Mouse (Mus musculus) right cerebral cortex, postnatal 10 days (tissue): ENCODE data around the gene Rpf2.

Source experiments
- DNase-seq, 2 experiments: peaks; one replicate each; pipeline ENCODE4 v3.0.0; 2021; ENCODE audit warnings: low spot score in 2 of 2

Rpf2 gene

GRCm38 (mm10) chr10:40249625-40250024, 2.8 kb upstream of the Rpf2 start:
- DNase-seq, result no peak

DNA sequence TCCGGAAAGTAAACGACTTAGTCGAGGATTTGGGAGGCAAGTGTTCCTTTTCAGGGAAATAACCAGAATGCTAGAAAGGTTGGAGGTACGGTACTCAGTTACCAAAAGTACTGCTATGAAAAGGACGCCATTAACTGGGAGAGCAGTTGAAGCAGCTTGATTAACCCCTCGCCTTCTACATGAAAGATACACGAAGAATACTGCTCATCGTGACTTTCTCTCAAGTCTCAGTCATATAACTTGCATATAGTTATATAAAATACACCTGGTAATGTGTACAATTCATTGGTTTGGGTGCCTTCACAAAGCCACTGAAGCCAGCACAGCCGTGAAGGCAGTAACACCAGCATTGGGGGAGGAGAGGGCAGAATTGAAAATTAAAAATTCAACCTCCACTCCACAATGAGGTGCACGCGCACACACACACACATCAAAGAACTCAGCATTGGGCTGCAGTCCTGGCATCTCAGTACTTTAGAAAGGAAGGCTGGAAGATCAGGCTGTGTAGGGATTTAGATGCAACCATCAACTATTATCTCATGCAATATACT, 405 bp upstream of the Rpf2 start:
- peak in 1 of 2 experiments; percentile 36 for DNase-seq

GRCm38 (mm10) chr10:40237826-40238225, 9.0 kb downstream of the Rpf2 start:
- DNase-seq, result no peak

DNA sequence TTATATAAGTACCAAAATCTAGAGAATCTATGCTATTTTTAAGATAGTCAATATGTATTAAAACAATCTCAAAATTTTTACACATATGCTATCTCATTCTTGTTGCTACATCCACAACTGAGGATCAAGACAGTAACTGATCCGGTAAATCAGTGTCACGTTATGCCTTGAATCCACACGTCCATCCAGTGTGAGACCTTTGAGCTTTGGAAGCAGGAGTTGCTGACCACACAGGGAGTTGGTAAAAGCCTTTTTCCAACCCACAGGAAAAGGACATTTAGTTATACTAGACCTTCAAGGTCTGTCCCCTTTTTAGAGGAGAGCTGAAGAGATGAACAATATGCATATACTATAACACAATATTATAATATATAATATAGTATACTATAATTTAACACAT, 13.6 kb downstream of the Rpf2 start:
- no peak for DNase-seq

- DNase-seq, result no peak
Observed at GRCm38 (mm10) chr10:40232442-40232841, 14.4 kb downstream of the Rpf2 start.

- DNase-seq, result no peak
Observed at GRCm38 (mm10) chr10:40229725-40230124, 17.1 kb downstream of the Rpf2 start.

DNA sequence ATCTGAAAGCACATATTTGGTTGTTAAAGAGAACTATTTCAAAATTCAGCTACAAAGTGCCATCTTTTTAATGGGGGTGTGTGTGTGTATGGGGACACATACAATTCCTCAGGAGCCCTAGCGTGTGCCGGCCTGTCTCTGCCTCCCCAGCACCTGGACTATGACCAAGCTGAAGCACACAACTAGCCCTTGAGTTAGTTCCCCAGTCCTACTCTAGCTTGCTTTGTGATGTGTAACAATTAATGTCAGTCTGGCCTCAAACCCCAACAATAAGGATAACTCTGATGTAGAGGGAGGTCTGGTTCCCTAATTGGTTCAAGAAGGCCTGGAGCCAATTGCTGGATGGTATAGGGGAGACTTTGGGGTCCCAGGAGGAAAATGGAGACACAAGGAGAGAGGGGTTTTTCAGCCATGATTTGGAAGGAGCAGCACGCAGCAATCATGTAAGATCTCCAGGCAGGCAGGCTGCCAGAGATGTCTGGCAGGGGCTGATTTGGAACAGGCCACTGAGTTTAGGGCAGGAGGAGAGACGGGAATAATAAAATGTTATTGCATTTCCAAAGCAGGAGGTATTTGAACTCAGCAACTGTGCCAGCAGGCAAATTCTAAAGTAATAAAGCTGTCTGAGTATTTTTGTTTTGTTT, 19.1 kb downstream of the Rpf2 start:
- DNase-seq, result no peak

- DNase-seq, result no peak
Observed at GRCm38 (mm10) chr10:40218874-40219273, 28.0 kb downstream of the Rpf2 start.

- DNase-seq, result peak; percentile 92 to 93
Observed at GRCm38 (mm10) chr10:40212443-40213169, 34.2 kb downstream of the Rpf2 start.

DNA sequence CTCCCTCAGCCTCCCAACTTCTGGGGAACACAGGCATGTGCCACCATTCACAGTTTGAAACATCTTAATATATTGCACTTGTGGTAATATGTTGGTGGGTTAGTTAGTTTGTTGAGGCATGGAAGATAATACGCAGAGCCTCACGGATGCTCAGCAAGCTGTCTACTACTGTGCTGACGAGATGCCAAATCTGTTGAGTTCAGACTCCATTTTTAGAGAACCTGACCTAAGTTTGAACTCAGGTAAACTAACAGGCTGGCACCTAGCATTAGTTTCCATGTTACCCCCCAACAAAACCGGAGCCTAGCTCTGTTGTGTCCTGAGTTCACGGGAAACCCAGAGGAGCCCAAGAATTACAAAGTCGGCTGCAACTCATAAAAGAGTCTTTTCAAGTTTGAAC, 51.8 kb downstream of the Rpf2 start:
- DNase-seq, result no peak

DNA sequence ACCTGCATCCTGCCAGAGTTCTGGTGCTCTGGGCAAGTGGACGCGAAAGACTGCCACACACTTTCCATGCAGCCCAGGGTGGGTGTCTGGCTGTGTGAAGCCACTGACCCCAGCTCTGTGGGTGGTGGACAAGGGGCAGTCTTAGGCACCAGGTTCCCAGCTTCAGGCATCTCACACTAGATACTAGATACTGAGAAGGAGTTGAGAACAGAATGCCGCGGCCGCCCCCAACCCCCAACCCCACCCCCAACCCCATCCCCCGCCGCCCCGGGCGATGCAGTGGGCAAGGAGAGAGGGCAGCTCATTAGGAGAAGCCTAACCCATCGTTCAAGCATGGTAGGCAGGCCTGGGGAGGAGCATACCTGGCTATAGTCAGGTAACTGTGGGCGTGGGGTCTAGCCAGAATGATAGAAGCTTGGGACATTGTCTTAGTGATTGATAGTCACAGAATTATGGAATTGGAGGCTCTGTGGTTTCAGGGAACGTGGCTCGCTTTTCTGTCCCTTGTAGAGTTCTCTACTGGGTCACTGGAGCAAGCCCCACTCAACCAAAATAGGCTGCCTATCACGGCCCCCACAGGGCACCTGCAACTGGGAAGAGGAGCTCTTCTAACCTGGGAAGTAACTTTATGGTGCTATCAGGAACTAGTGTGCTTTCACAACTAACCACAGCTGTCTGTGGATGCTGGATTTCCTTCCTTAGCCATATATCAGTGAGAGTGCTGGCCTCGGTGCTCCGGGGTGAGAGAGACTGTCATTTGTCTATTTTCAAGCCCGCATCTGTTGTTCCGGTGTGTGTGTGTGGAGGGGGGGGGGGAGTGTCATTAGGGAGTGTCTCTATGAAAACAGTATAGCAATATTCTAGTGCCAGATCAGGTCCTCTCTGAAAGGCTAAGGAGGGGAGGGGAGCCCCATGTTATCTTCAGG, 54.6 kb downstream of the Rpf2 start:
- DNase-seq, result no peak

- DNase-seq, result no peak
Observed at GRCm38 (mm10) chr10:40191338-40191979, 55.4 kb downstream of the Rpf2 start.

DNA sequence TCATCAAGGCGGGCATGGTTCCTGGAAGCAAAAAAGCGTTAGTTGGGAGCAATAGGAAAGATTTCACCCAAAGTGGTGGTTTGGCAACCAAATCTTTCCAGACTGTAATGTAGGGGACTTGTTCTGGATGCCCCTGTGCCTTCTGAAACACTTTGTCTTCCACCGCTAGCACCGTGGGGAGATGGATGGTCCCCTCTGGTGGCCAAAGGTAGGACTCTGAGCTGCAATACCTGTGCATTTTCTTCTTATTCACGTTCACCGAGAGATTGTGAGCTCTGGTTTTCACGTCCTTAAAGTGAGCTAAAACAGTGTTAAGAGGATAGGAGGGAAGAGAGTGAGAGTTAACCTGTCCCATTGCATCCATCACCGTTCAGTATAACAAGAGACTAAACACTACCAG, 56.0 kb downstream of the Rpf2 start:
- DNase-seq, result no peak

GRCm38 (mm10) chr10:40189689-40190088, 57.1 kb downstream of the Rpf2 start:
- DNase-seq, result no peak

DNA sequence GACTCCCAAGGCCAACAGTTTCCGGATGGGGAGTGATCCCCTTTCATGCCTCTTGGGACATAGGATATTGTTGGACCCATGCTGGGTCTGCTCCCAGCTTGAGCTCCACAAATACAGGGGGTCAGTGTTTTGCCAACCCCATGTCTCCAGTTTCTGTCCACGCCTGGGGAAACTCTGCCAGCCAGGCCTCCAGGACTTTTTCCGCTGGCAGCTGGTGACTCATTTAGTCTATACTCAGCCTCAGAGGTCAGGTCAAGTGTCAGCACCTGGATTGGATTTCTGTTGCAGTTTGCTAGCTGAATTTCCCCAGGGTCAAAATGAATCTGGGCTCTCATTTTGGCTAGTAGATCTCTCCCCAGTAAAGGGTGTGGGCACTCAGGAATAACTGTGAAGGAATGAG, 58.0 kb downstream of the Rpf2 start:
- DNase-seq, result no peak

DNA sequence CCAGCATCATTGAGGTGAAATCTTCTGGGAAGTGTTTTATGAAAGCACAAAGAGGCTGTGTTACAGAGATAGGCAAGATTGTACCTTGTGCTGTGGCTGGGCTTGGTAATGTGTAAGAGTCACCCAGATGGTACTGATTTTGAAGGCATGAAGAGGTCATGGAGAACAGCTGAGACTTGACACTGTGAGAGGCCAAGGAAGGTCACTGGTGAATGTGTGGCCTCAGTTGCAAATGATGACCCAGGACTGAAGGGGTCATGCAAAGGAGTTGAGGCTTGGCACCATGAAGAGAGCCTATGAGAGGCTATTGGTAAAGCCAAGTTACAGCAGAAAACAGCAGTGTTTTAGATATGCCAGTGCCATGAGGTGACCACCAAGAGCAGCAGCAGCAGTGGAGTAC, 60.9 kb downstream of the Rpf2 start:
- DNase-seq, result no peak

DNA sequence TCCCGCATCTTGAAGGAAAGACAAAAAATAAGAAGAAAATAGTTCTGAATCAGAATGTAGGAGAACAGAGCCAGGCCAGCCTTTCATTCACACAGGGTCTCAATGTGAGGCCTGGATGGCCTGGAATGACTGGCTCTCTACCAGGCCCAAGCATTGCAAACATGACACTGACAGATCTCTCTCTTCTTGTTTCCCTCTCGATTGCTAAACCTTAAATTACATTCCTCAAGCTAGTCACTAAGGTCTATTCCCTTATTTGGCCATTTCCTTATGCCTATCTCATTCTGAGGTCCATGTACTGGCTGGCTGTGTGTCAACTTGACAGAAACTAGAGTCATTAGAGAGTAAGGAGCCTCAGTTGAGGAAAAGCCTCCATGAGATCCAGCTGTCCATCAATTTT, 66.8 kb downstream of the Rpf2 start:
- DNase-seq, result no peak

- no peak for DNase-seq
Observed at GRCm38 (mm10) chr10:40179142-40179541, 67.7 kb downstream of the Rpf2 start.

DNA sequence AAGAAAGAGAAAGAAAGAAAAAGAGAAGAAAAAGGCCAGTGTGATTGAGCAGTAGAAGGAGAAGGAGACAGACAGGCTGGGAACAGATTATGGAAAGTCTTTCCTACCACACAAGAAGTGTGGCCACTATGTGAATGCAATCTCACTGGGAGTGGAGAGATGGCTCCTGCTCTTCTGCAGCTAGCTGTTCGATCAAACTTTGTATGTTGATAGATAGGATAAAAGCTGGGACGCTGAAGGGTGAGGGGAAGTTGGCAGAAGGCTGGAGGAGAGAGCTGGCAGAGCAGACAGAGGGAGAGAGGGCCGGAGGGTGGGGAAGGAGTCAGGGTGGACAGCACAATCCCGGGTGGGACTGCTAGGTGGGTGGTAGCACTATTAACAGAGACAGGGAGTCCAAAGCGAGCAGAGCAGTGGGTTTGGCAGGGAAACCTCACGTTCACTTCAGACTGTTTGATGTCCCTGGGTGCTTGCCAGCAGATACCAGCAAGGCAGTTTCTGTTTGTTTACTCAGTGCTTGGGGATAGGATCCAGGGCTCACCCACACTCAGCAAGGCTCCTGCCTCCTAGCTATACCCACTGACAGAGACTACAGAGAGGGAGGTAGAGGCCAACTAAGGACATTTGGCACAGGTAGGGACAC, 69.4 kb downstream of the Rpf2 start:
- peak; percentile 64 to 67 for DNase-seq
